10 mouse cellular contexts compared by ENCODE assay signal in genomic region chr11:79736232-79737006, GRCm38 (mm10).
DNase-seq lines count a peak whose midpoint lies in the region; ATAC-seq and TF ChIP-seq lines count a peak whose summit lies in the region.
"Had no signal": no experiment of that assay in that cellular context is flagged by ENCODE, and none has a peak within 500 bp of the region (broad histone marks: within the 10 kb centered on the region; RNA-seq: fewer than 3 reads in every experiment).

No protein-coding gene starts in this region.

- peaks cover 24% of the 10 kb centered on the region for H3K79me2 ChIP-seq in C2C12 (ENCODE audit: control insufficient read depth, insufficient read depth)

- H3ac ChIP-seq in C2C12 (ENCODE audit: control insufficient read depth, insufficient read length, low read depth): no peak overlapping the region

- peaks cover 58% of the 10 kb centered on the region for H3K36me3 ChIP-seq in C2C12 (ENCODE audit: control insufficient read depth, insufficient read depth)
- no peaks in the 10 kb centered on the region for H3K36me3 ChIP-seq in forebrain, embryonic 15.5 days
- H3K36me3 ChIP-seq in lung, postnatal 0 days (ENCODE audit: insufficient read depth, low read length): no peaks in the 10 kb centered on the region
- H3K36me3 ChIP-seq: midbrain, embryonic 12.5 days had no signal

- peaks cover 17% of the 10 kb centered on the region for H3K4me1 ChIP-seq in forebrain, embryonic 15.5 days
- peaks cover 26% of the 10 kb centered on the region for H3K4me1 ChIP-seq in lung, postnatal 0 days (ENCODE audit: insufficient read depth, low read depth, low read length)

- peak; percentile 47; the same call in 1 of the 2 replicates for TF ChIP-seq EP300 in lung, postnatal 0 days (IDR thresholded peaks at IDR 0.05)

- DNase-seq in frontal cortex, postnatal 10 days (ENCODE audit: low spot score in 2 of 2): no peak
- peak; percentile 85 for DNase-seq in lung, postnatal 0 days (ENCODE audit: low spot score)
- DNase-seq in cerebellum, adult 18-20 months: no peak
- DNase-seq in adrenal gland, postnatal 10 days: no peak
- no peak for DNase-seq in gastrocnemius, postnatal 4 days (ENCODE audit: low spot score in 2 of 2)
- DNase-seq: thymus, postnatal 4 days had no signal

- H3K4me2 ChIP-seq in forebrain, embryonic 15.5 days (replicated peaks): no peak overlapping the region
- no peak overlapping the region for H3K4me2 ChIP-seq in lung, postnatal 0 days (replicated peaks; ENCODE audit: low read depth, low read length)
- H3K4me2 ChIP-seq: midbrain, embryonic 12.5 days had no signal

- 65% methylated on average over 15 of the region's 15 CpGs for WGBS in forebrain, embryonic 15.5 days
- 63% methylated on average over 15 of the region's 15 CpGs for WGBS in lung, postnatal 0 days

- no peak overlapping the region for H3K4me3 ChIP-seq in C2C12 (ENCODE audit: insufficient read depth, poor library complexity, severe bottlenecking)
- H3K4me3 ChIP-seq in forebrain, embryonic 15.5 days: no peak overlapping the region
- no peak overlapping the region for H3K4me3 ChIP-seq in lung, postnatal 0 days (ENCODE audit: low read depth, low read length)
- H3K4me3 ChIP-seq: midbrain, embryonic 12.5 days had no signal

- peaks cover 6% of the 10 kb centered on the region for H3K79me3 ChIP-seq in C2C12 (ENCODE audit: low read depth)

- TF ChIP-seq CTCF in C2C12 (IDR thresholded peaks at IDR 0.05; ENCODE audit: control insufficient read depth, insufficient read depth, insufficient read length): no peak
- peak; percentile 64 for TF ChIP-seq CTCF in lung, postnatal 0 days (IDR thresholded peaks at IDR 0.05)

- H3K27me3 ChIP-seq in C2C12 (ENCODE audit: control insufficient read depth, insufficient read depth, insufficient read length): no peaks in the 10 kb centered on the region
- no peaks in the 10 kb centered on the region for H3K27me3 ChIP-seq in forebrain, embryonic 15.5 days
- H3K27me3 ChIP-seq in lung, postnatal 0 days (replicated peaks; ENCODE audit: insufficient read depth, low read length): no peaks in the 10 kb centered on the region
- H3K27me3 ChIP-seq: midbrain, embryonic 12.5 days had no signal

- ATAC-seq in frontal cortex, adult (ENCODE audit: low TSS enrichment): peak; percentile 83
- ATAC-seq in forebrain, embryonic 15.5 days (replicated peaks): peak; percentile 82
- ATAC-seq in lung, postnatal 0 days: peak; percentile 57

- no peak overlapping the region for H3K9ac ChIP-seq in forebrain, embryonic 15.5 days (replicated peaks)
- no peak overlapping the region for H3K9ac ChIP-seq in lung, postnatal 0 days (replicated peaks; ENCODE audit: low read depth)
- H3K9ac ChIP-seq: midbrain, embryonic 12.5 days had no signal

- H3K9me3 ChIP-seq in forebrain, embryonic 15.5 days: no peaks in the 10 kb centered on the region
- no peaks in the 10 kb centered on the region for H3K9me3 ChIP-seq in lung, postnatal 0 days (ENCODE audit: low read length)
- H3K9me3 ChIP-seq: midbrain, embryonic 12.5 days had no signal

- 0 out of 2 replicates have a peak overlapping the region, but pooled peaks have one; percentile 32 for H3K27ac ChIP-seq in forebrain, embryonic 15.5 days (replicated peaks)
- peak overlapping the region; percentile 33 for H3K27ac ChIP-seq in lung, postnatal 0 days (ENCODE audit: low read length)
- H3K27ac ChIP-seq: midbrain, embryonic 12.5 days had no signal

TF ChIP-seq in C2C12, 6 proteins besides CTCF, POLR2A, EP300 and RAD21:
- TF ChIP-seq CEBPB (IDR thresholded peaks at IDR 0.05; ENCODE audit: low read depth) (peak; percentile 58), USF1 (IDR thresholded peaks at IDR 0.05; ENCODE audit: low read depth) (no peak), MYOD1 (IDR thresholded peaks at IDR 0.05; ENCODE audit: control insufficient read depth, insufficient read length, low read depth) (no peak)
